Mouse (Mus musculus) heart, embryonic 12.5 days (tissue): ENCODE results near the gene Slc48a1. TPM values are rescaled to one million over a fixed set of nuclear protein-coding genes. Genes with fewer than 3 reads are reported as not detected.

Source experiments
- ATAC-seq: fragments of 200-750 bp; cut with Nextera tagmentation; 2 replicates; pipeline ENCODE4 v1.8.0; 2017; ENCODE audit warnings: moderate TSS enrichment, moderate library complexity; ENCODE audit not compliant: insufficient number of reproducible peaks, low FRiP score
- H3K27ac ChIP-seq: fragments of 300-500 bp; sonication (generic); 2 replicates; pipeline ENCODE4 v1.5.1; 2016; ENCODE audit warnings: mild to moderate bottlenecking, moderate library complexity; ENCODE audit not compliant: poor library complexity, severe bottlenecking
- H3K27me3 ChIP-seq: fragments of 300-500 bp; sonication (generic); replicated peaks from 2 replicates; pipeline ENCODE4 v1.6.1; 2016; ENCODE audit warnings: mild to moderate bottlenecking, moderate library complexity
- H3K36me3 ChIP-seq: fragments of 300-500 bp; sonication (generic); 2 replicates; pipeline ENCODE4 v1.6.1; 2016; ENCODE audit warnings: mild to moderate bottlenecking, moderate library complexity
- H3K4me1 ChIP-seq: fragments of 300-500 bp; sonication (generic); replicated peaks from 2 replicates; pipeline ENCODE4 v1.6.1; 2016; ENCODE audit warnings: mild to moderate bottlenecking
- H3K4me2 ChIP-seq: fragments of 300-500 bp; sonication (generic); 2 replicates; pipeline ENCODE4 v1.6.1; 2016; ENCODE audit warnings: mild to moderate bottlenecking, moderate library complexity
- H3K4me3 ChIP-seq: fragments of 300-500 bp; sonication (generic); 2 replicates; pipeline ENCODE4 v1.5.1; 2016; ENCODE audit warnings: mild to moderate bottlenecking
- H3K9ac ChIP-seq: fragments of 300-500 bp; sonication (generic); 2 replicates; pipeline ENCODE4 v1.6.1; 2016; ENCODE audit warnings: mild to moderate bottlenecking, moderate library complexity
- H3K9me3 ChIP-seq: fragments of 300-500 bp; sonication (generic); replicated peaks from 2 replicates; pipeline ENCODE4 v1.6.1; 2016; ENCODE audit warnings: mild to moderate bottlenecking, moderate library complexity
- WGBS: fragments of 180-500 bp; shearing (Covaris S2); methylation state at CpG from one replicate; pipeline ENCODE4 v1.1.7; 2016; 5-methylcytosine and 5-hydroxymethylcytosine counted together
- polyA plus RNA-seq: library from polyadenylated mRNA; unstranded; fragments of >200 nt; fragmentation: Nextera tagmentation; extraction: Ambion mirVana; gene quantifications from 2 replicates; pipeline ENCODE4 v1.2.1, GENCODE M21; 2016

Gene Slc48a1
- polyA plus RNA-seq, 1 experiment from 2014 or later = 55.0 TPM

- H3K27ac ChIP-seq = no peak overlapping the region
- no peak overlapping the region for H3K9ac ChIP-seq
- H3K27me3 ChIP-seq = no peaks in the 10 kb centered on the region
- peaks cover 9% of the 10 kb centered on the region for H3K4me1 ChIP-seq
- ATAC-seq = no peak
- H3K9me3 ChIP-seq = 0 out of 2 replicates have a peak, but pooled peaks cover 3% of the 10 kb centered on the region
- H3K4me3 ChIP-seq = no peak overlapping the region
- WGBS = 55% methylated on average over 20 of the region's 20 CpGs
- H3K4me2 ChIP-seq = no peak overlapping the region
- peaks cover 52% of the 10 kb centered on the region for H3K36me3 ChIP-seq
These were observed 11.6 kb downstream of the Slc48a1 start for GRCm38 (mm10) chr15:97789761-97790505.

GRCm38 (mm10) chr15:97791126-97791700, 12.9 kb downstream of the Slc48a1 start:
- 0 out of 2 replicates have a peak, but pooled peaks cover 3% of the 10 kb centered on the region for H3K9me3 ChIP-seq
- peaks cover under 1% of the 10 kb centered on the region; the same call in 1 of the 2 replicates for H3K4me1 ChIP-seq
- WGBS = 87% methylated on average over 11 of the region's 11 CpGs
- H3K27me3 ChIP-seq = no peaks in the 10 kb centered on the region
- H3K4me2 ChIP-seq = no peak overlapping the region
- no peak overlapping the region for H3K4me3 ChIP-seq
- ATAC-seq = no peak
- H3K27ac ChIP-seq = no peak overlapping the region
- no peak overlapping the region for H3K9ac ChIP-seq
- peaks cover 65% of the 10 kb centered on the region for H3K36me3 ChIP-seq

DNA sequence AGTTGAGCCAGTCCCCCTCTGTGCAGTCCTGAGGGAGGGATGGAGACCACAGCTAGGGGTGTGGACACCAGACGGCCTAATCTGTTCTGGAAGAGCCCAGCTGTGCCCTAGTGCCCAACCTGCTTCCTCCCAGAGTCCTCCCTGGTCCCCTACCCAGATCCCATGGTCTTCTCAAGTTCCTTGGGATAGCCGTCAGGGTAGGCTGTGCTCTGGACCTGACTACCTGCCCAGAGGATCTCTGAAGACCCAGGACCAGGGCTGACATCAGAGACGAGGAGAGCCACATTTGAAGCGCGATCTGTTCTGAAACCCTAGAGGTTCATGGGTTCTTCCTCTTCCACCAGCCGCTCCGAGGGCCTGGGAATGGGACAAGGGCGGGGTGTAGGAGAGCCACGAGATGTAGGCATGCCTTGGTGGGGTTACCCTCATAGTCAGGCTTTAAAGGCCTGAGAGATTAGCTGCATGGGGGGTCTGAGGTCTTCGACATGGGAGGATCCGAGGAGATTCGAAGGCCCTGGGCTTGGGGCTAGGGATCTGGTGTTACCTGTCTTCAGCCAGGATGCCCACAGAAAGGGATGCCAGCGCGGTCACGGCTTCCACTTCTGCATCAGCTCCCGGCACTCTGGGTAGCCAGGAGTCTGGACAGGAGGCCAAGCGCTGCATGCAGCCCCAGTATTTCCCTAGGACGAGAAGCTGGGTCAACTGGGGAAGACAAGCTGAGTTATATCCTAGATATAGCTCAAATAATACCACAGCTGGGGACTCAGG, 15.2 kb downstream of the Slc48a1 start:
- no peak overlapping the region for H3K4me2 ChIP-seq
- WGBS = 89% methylated on average over 18 of the region's 18 CpGs
- H3K4me3 ChIP-seq = no peak overlapping the region
- no peaks in the 10 kb centered on the region for H3K27me3 ChIP-seq
- ATAC-seq = no peak
- no peak overlapping the region for H3K9ac ChIP-seq
- H3K4me1 ChIP-seq = peaks cover 9% of the 10 kb centered on the region
- peaks cover 84% of the 10 kb centered on the region for H3K36me3 ChIP-seq
- H3K9me3 ChIP-seq = 0 out of 2 replicates have a peak, but pooled peaks cover 3% of the 10 kb centered on the region
- no peak overlapping the region for H3K27ac ChIP-seq

GRCm38 (mm10) chr15:97794268-97794667, 15.9 kb downstream of the Slc48a1 start:
- Histone ChIP-seq H3K4me3 (no peak overlapping the region), H3K4me1 (peaks cover 14% of the 10 kb centered on the region), H3K4me2 (no peak overlapping the region), H3K9me3 (0 out of 2 replicates have a peak, but pooled peaks cover 3% of the 10 kb centered on the region), H3K9ac (no peak overlapping the region), H3K36me3 (peaks cover 88% of the 10 kb centered on the region), H3K27ac (no peak overlapping the region), H3K27me3 (no peaks in the 10 kb centered on the region)
- WGBS = 69% methylated on average over 5 of the region's 5 CpGs
- no peak for ATAC-seq

- ATAC-seq = no peak
- H3K27ac ChIP-seq = no peak overlapping the region
- 0 out of 2 replicates have a peak, but pooled peaks cover 3% of the 10 kb centered on the region for H3K9me3 ChIP-seq
- H3K27me3 ChIP-seq = no peaks in the 10 kb centered on the region
- H3K36me3 ChIP-seq = peaks cover 90% of the 10 kb centered on the region
- no peak overlapping the region for H3K4me3 ChIP-seq
- H3K9ac ChIP-seq = no peak overlapping the region
- 94% methylated on average over 10 of the region's 10 CpGs for WGBS
- H3K4me1 ChIP-seq = peaks cover 14% of the 10 kb centered on the region
- H3K4me2 ChIP-seq = no peak overlapping the region
These were observed 17.4 kb downstream of the Slc48a1 start for GRCm38 (mm10) chr15:97795559-97796235.

GRCm38 (mm10) chr15:97796674-97797310, 18.5 kb downstream of the Slc48a1 start:
- Histone ChIP-seq H3K27me3 (no peaks in the 10 kb centered on the region), H3K9me3 (0 out of 2 replicates have a peak, but pooled peaks cover 3% of the 10 kb centered on the region), H3K4me1 (peaks cover 14% of the 10 kb centered on the region), H3K36me3 (peaks cover 90% of the 10 kb centered on the region), H3K27ac (no peak overlapping the region), H3K9ac (no peak overlapping the region), H3K4me2 (no peak overlapping the region), H3K4me3 (no peak overlapping the region)
- 92% methylated on average over 17 of the region's 17 CpGs for WGBS
- ATAC-seq = no peak

GRCm38 (mm10) chr15:97798134-97798533, 19.8 kb downstream of the Slc48a1 start:
- Histone ChIP-seq H3K27me3 (no peaks in the 10 kb centered on the region), H3K9ac (no peak overlapping the region), H3K4me2 (no peak overlapping the region), H3K36me3 (peaks cover 89% of the 10 kb centered on the region), H3K9me3 (0 out of 2 replicates have a peak, but pooled peaks cover 3% of the 10 kb centered on the region), H3K4me3 (no peak overlapping the region), H3K4me1 (peaks cover 19% of the 10 kb centered on the region), H3K27ac (0 out of 2 replicates have a peak overlapping the region, but pooled peaks have one; percentile 22)
- 34% methylated on average over 17 of the region's 17 CpGs for WGBS
- peak; percentile 76 for ATAC-seq

- Histone ChIP-seq H3K4me3 (no peak overlapping the region), H3K27me3 (no peaks in the 10 kb centered on the region), H3K9me3 (0 out of 2 replicates have a peak, but pooled peaks cover 1% of the 10 kb centered on the region), H3K36me3 (peaks cover 76% of the 10 kb centered on the region), H3K27ac (no peak overlapping the region), H3K4me1 (peaks cover 19% of the 10 kb centered on the region), H3K9ac (no peak overlapping the region), H3K4me2 (no peak overlapping the region)
- no peak for ATAC-seq
- 81% methylated on average over 11 of the region's 11 CpGs for WGBS
These were observed 21.1 kb downstream of the Slc48a1 start for GRCm38 (mm10) chr15:97799446-97799845.

GRCm38 (mm10) chr15:97800853-97801252, 22.5 kb downstream of the Slc48a1 start:
- H3K9me3 ChIP-seq = no peaks in the 10 kb centered on the region
- WGBS = 78% methylated on average over 13 of the region's 13 CpGs
- H3K4me1 ChIP-seq = peaks cover 19% of the 10 kb centered on the region
- no peak overlapping the region for H3K27ac ChIP-seq
- no peak overlapping the region for H3K9ac ChIP-seq
- no peaks in the 10 kb centered on the region for H3K27me3 ChIP-seq
- peaks cover 70% of the 10 kb centered on the region for H3K36me3 ChIP-seq
- H3K4me2 ChIP-seq = no peak overlapping the region
- no peak for ATAC-seq
- no peak overlapping the region for H3K4me3 ChIP-seq

DNA sequence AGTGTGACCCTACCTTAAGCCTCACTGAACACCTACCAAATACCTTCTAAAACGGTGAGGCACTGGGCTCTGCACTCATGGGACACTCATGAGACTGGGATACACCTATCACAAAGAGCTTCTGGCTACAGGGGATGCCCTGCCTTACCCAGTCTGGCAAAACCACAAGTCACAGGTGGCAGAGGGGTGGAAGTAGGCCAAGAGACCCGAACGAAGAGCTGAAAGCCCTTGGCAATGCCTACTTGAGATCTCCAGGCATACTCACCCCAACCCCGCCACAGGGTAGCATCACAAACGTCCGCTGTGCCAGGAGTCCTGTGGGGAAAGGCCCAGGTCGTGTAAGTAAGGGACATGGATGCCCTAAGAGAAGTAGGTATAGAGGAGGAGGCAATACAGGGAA, 23.5 kb downstream of the Slc48a1 start:
- Histone ChIP-seq H3K9me3 (no peaks in the 10 kb centered on the region), H3K27me3 (no peaks in the 10 kb centered on the region), H3K27ac (no peak overlapping the region), H3K4me3 (no peak overlapping the region), H3K4me1 (peaks cover 19% of the 10 kb centered on the region), H3K36me3 (peaks cover 69% of the 10 kb centered on the region), H3K9ac (no peak overlapping the region), H3K4me2 (no peak overlapping the region)
- ATAC-seq = no peak
- 80% methylated on average over 7 of the region's 7 CpGs for WGBS
